Mouse (Mus musculus) mouse trophoblast stem cell (cell line): Measurements from ENCODE around the gene Strada.
"Not testable (repeated sequence)": the region's sequence is repeated elsewhere in the genome, so short reads cannot be mapped to it uniquely, and the experiment has no call there.

Experiments used
- in situ Hi-C, 2 experiments: fragments of 300-500 bp; cut with MseI, MboI; formaldehyde crosslinking; loops; 2 replicates in 1 of 2; 3 replicates in 1 of 2; pipeline ENCODE4 v1.15.1; 2025

Gene Strada

DNA sequence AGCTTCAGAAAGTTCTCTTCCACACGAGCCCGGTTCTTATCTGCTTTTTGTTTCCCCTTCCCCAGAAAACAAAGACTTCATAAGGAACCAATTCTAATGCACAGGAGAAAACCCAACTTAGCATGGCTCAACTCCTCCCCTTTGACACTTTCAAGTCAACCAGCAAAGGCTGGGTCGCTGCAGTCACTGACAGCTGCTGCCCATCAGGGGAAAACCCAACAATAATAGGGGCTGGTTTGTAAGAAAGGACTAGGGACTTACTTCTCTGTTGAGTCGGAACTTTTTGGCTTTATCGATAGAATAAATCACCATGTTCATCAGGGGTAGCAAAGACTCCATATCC lies at the start of gene Strada:
Gene Strada, minus strand, starts transcription at position 46 of the 343 bp plus-strand sequence.
- in situ Hi-C loops, result no loop called here

- in situ Hi-C loops, result no loop called here
These were observed 47.4 kb upstream of the Strada start for GRCm38 (mm10) chr11:106249326-106249725.

DNA sequence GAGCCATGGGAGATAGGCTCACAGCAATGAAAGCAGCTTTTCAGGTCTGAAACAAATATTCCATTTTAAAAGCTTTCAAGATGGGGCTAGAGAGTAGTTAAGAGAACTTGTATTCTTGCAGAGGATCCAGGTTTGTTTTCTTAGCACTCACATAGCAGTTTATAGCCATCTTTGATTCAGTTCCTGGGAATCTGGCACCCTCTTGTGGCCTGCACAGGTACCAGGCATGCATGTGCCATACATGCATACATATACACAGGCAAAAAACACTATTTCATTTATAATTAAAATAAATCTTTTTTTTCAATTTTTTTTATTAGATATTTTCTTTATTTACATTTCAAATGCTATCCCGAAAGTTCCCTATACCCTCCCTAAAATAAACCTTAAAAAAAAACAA lies 44.9 kb upstream of the Strada start:
- in situ Hi-C loops, result no loop called here

DNA sequence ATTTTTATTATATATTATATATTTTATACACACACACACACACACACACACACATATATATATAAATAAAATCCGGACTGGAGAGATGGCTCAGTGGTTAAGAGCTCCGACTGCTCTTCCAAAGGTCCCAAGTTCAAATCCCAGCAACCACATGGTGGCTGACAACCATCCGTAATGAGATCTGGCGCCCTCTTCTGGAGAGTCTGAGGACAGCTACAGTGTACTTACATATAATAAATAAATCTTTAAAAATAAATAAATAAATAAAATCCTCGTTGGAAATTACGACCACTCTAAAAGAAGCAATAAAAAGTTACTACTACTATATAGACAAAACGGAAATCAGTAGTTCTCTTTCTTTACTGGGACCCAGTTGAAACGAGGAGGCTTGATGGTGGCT lies 32.0 kb upstream of the Strada start:
- in situ Hi-C loops, result not testable (repeated sequence)

DNA sequence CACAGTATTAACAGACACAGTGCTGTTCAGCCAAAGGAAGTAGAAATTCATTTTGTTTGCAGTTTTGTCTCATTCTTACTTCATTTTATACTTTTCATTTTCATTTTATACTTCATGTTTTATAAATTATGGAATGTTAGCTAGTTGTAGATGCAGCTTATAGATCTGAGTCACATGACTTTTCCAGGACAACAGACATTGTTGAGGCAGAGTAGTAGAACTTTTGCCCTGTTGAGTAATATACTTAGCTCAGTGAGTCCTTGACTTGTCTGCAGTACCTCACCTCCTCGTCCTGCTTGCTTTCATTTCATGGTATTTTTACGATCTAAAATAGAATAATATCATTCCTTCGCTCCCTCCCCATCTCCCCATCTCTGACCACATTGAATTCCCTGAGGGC lies 18.6 kb upstream of the Strada start:
- in situ Hi-C loops, result no loop called here

- in situ Hi-C loops, result no loop called here
These were observed 14.9 kb upstream of the Strada start, which contains the start of gene Ddx42 for GRCm38 (mm10) chr11:106216730-106217490. Gene Ddx42 (plus strand): TSS chr11:106216926.

DNA sequence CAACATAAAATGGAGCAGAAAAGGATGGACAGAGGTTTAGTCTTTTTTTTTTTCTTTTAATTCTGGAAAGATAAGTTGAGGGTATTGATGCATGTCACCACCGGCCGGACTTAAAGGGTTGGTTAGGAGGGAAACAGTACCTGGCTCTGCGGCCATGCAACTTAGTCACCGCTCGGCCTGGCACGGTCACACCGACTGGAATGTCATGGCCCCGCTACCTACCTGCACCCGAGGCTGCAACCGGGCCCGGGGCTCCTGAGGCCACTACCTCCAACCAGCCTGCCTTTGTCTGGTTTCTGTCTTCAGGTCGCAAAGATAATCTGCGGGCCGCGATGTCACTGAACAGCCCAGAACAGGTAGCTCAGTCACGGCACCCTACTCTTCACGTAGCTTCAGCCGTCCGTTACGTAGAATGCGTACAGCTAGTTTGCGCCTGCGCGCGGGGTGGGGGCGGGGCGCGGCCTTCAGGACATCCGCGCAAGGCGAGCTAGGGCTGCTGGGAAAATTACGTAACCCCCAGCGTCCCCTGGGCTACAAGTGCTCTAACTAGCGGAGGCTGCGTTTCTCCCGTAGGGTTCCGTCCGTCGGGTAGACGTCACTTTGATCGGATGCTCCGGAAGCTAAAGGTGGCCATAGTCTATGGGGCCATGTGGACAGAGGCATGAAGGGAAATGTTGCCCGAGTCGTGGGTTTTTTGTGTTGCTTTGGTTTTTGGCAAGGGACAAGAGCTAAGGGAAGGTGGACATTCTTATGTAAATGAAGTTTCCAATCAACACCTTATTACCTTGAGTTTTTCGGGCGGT lies 14.2 kb upstream of the Strada start, which contains the start of gene Ccdc47:
Gene Ccdc47, minus strand, starts transcription at position 418 of the 803 bp plus-strand sequence.
- in situ Hi-C loops, result no loop called here

GRCm38 (mm10) chr11:106215450-106215859 lies 13.5 kb upstream of the Strada start:
- in situ Hi-C loops, result no loop called here

DNA sequence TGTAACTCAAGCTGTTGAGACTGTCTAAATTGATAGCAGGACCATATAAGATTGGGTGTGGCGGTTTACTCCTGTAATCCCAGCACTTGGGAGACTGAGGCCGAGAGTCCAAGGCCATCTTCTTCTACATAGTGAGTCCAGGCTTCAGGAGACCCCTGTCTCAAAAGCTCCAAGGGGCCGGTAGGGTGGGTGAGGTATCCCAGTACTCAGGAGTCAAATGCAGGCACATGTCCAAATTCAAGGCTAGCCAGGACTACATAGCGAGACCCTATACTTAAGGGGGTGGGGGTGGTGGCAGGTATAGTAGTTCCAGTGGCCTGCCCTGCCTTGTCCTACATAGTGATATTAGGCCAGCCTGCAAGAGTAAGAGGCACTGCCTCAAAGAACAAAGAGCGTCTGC lies 12.9 kb upstream of the Strada start:
- in situ Hi-C loops, result no loop called here

DNA sequence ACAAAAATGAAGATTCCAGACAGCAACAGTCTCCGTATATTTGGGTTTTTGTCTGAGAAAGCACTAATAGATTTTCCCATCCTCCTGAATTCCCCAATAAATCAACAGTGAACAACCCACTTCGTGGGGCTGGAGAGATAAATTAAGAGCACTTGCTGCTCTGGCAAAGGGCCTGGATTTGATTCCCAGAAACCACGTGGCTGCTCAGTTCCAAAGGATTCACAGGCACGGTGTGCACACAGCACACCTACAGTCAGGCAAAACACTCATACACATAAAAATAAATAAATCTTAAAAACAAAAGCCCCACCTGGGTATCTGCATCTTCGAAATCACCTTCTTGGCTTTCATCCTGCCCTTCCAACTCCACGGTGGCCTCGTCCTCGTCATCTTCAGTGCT lies 10.8 kb upstream of the Strada start:
- in situ Hi-C loops, result no loop called here

DNA sequence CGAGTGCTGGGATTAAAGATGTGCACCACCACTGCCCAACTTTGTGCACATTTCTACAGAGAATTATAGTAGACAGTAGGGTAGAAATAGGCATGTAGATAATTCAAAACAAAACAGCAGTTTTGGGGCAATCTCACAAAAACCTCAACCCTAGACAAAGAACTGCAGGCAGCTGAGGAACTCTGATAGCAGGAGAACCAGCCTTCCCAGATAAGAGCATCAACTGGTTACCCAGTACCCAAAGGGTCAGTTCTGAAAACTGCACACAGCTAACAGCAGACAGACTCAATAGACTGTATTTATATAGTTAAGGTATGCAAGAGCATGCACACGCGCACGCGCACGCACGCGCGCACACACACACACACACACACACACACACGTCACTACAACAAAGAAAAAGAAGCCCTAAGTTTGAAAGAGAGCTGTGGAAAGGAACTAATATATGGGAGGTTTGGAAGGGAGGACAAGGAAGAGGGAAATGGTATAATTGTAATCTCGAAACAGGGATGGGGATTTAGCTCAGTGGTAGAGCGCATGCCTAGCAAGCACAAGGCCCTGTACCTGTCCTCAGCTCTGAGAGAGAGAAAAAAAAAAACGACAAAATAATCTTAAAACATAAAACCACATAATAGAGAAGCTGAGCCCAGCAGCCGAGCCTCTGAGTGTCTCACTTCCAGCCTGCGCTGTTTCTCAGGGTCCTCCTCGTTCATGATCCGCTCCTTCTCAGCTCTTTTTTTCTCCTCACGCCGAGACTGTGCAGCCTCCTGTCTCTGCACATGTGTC lies 438 bp downstream of the Strada start:
- in situ Hi-C loops, result no loop called here

- in situ Hi-C loops, result no loop called here
These were observed 1.2 kb downstream of the Strada start for GRCm38 (mm10) chr11:106200756-106201155.

DNA sequence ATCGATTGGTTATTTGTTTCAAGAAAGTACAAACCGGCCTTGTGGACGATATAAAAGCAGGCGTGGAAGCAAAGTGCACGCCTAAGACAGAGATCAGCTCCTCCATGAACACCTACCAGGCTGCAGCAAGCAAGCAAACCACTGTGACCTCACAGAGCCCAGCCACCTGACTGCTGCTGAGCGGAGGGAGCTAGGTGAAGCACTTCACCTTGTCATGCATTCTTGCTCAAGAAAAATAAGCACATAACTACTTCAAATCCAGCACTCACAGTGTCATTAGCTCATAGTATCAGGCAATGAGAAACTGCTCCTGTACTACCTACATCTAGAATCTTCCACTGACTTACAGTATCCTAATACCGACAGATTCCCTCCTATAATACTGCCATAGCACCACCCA lies 2.0 kb downstream of the Strada start:
- in situ Hi-C loops, result not testable (repeated sequence)

DNA sequence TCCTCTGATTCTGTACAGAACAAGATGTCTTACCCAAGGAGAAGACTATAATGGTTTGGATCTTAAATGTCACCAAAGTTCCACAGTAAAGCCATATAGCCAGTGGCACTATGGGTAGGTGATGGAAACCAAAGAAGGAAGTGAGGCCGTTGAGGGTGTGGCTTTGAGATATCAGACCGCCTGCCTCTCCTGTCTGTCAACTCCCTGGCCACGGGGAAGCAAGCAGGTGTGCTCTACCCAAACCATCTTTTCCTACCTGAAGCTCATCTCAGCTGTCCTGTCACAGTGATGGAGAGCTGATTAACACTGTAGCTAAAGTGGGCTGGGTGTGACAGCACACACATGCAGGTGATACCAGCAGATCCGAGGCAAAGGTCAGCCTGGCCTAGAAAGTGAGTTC lies 3.7 kb downstream of the Strada start:
- in situ Hi-C loops, result no loop called here

DNA sequence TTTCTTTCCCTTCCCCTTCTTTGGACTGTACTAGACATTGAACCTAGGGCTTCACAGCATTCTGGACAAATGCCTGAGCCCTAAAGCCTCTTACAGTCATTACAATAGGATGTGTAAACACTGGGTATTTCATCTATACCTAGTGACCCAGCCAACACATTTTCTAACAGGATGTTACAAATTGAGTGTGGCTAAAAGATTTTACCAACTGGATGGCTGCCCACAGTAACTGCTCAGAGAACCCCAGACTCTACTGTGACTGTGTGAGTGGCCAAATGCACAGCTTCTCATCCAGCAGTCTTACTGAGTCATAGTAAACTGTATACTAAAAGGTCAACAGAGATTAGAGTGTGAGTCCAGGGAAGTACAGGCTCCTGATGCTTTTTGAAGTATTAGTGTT lies 6.6 kb downstream of the Strada start:
- in situ Hi-C loops, result no loop called here

GRCm38 (mm10) chr11:106194891-106195290 lies 7.1 kb downstream of the Strada start:
- in situ Hi-C loops, result no loop called here

- in situ Hi-C loops, result no loop called here
These were observed 7.8 kb downstream of the Strada start for GRCm38 (mm10) chr11:106194155-106194541.

DNA sequence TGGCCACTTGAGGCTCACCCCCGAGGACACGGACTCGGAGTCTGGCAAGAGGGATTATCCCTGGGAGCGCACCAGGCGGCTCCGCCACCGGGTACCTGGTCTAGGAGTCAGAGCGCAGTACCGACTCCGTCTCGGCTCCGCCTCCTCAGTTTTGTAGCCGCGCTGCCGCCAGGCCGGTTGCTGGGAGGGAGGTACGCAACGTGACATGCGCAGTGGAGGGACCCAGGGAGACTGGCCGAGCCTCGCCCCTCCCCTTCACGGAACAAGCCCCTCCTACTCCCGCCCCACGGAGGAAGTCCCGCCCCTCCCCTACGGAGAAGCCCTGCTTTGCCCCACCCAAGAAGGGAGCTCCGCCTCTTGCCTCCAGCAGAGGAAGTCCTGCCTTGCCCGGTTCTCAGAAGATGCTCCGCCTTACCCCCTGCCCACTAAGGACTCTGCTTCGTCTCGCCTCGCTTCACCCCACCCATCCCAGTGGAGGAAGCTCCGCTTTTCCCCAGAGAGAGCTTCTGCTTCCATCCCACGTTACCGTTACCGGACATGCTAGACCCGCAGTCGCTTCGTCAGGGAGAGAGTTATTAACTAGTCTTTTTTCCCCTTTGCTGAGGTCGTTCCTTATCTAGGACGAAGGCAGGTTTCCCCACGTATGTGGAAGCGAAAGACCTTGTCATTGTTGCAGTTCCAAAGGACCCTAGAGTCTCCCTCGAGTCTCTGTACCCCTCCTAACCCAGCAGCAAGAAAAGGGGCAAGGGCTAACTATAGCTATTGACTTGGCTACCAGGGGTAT lies 8.4 kb downstream of the Strada start:
- in situ Hi-C loops, result no loop called here

GRCm38 (mm10) chr11:106192657-106193370 lies 9.2 kb downstream of the Strada start:
- in situ Hi-C loops, result no loop called here

DNA sequence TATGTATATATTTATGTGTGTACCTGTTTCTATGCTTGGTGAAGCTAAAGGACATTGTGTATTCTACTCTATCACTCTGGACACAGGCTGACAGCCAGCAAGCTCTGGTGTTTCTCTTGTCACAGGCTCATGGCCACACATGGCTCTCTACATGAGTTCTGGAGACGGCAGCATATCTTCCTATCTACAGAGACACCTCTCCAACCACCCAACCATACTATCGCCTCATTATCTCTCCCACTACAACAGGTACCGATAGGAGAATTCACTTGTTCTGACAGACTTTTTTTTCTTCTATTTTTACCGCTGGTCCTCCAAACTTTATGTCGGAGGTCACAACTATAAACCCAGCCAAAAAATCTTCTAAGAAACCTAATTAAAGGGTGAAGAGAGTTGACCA lies 9.7 kb downstream of the Strada start:
- in situ Hi-C loops, result no loop called here

GRCm38 (mm10) chr11:106191716-106192115 lies 10.3 kb downstream of the Strada start:
- in situ Hi-C loops, result no loop called here
